In the genomic region with DNA sequence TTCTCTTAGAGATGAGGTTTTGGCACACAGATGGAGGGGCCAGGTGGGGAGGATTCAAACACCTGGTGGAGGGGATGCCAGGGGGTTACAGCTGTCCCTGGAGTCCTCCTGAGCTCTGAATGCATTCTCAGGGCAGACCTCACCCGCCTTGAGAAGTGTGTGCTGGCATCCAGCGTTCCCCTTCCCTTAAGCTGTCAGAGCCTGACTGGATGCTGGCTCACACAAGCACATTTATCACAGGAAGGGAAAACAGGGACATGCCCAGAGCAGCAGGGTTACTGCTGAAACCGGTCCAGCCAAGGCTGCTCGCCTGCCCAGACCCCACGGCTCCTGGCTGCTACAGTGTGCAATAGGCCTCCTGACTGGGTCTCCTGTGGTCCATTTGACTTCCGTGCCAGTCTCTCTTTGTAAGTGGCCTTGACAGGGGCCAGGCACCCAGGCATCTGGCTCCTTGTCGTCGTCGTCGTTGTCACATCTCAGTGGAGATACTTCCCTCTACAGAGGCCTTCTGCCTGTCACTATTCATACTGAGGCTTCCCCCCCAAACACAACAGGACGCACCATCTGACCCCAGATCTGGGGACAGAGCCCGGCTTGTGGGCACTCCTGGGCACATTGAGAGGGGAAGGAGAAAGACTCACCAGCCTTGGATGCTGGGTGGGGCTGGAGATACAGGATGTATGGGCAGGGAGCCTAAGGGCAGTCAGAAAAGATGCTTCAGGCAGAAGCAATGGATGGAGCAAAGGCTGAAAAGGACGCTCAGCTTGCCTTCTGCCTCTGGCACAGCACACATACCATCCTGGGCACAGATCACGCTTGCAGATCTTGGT, we compare ENCODE assay signal across 9 mouse cellular contexts. TPM values are rescaled to one million over a fixed set of nuclear protein-coding genes. Genes with fewer than 3 reads are reported as not detected.
DNase-seq lines count a peak whose midpoint lies in the region; ATAC-seq lines count a peak whose summit lies in the region.
"Had no signal": no experiment of that assay in that cellular context is flagged by ENCODE, and none has a peak within 500 bp of the region (broad histone marks: within the 10 kb centered on the region; RNA-seq: fewer than 3 reads in every experiment).

No protein-coding gene starts in this region.

- H3K4me2 ChIP-seq in stomach, embryonic 16.5 days (ENCODE audit: low read depth, low read length), result peak overlapping the region; percentile 36; the same call in 1 of the 2 replicates

- H3K27ac ChIP-seq in stomach, embryonic 16.5 days (ENCODE audit: low read length), result no peak overlapping the region
- H3K27ac ChIP-seq: embryonic facial prominence, embryonic 15.5 days had no signal

- no peaks in the 10 kb centered on the region for H3K36me3 ChIP-seq in stomach, embryonic 16.5 days (ENCODE audit: control insufficient read depth, insufficient read depth, low read length)
- H3K36me3 ChIP-seq: embryonic facial prominence, embryonic 15.5 days had no signal

- peaks cover 5% of the 10 kb centered on the region; the same call in 1 of the 2 replicates for H3K27me3 ChIP-seq in stomach, embryonic 16.5 days (ENCODE audit: control insufficient read depth, insufficient read depth, low read length)

- no peaks in the 10 kb centered on the region for H3K4me1 ChIP-seq in stomach, embryonic 16.5 days (ENCODE audit: control insufficient read depth, insufficient read depth, low read length)

- no peak overlapping the region for H3K9ac ChIP-seq in stomach, embryonic 16.5 days (ENCODE audit: low read length)
- H3K9ac ChIP-seq: embryonic facial prominence, embryonic 15.5 days had no signal

- H3K4me3 ChIP-seq in stomach, embryonic 16.5 days (replicated peaks; ENCODE audit: low read length), result no peak overlapping the region
- H3K4me3 ChIP-seq: embryonic facial prominence, embryonic 15.5 days had no signal

- WGBS in stomach, embryonic 16.5 days, result 54% methylated on average over 14 of the region's 14 CpGs

- H3K9me3 ChIP-seq in stomach, embryonic 16.5 days (replicated peaks; ENCODE audit: control insufficient read depth, low read length), result no peaks in the 10 kb centered on the region
- H3K9me3 ChIP-seq: embryonic facial prominence, embryonic 15.5 days had no signal

- peak; percentile 42 to 50 for DNase-seq in heart, adult 18-20 months
- DNase-seq in heart, adult 8-10 months (ENCODE audit: low spot score), result no peak
- DNase-seq in cerebellum, postnatal 10 days, result peak; percentile 75 to 85
- peak; percentile 33 for DNase-seq in heart, postnatal 4 days
- DNase-seq in lung, postnatal 25 days (ENCODE audit: low spot score), result peak; percentile 56
- no peak for DNase-seq in layer of hippocampus, postnatal 36 days
- DNase-seq in layer of hippocampus, adult 8-10 months (ENCODE audit: low spot score in 2 of 2), result no peak

- no peak for ATAC-seq in stomach, embryonic 16.5 days (ENCODE audit: insufficient read depth, low FRiP score)

RNA-seq across cellular contexts. Expression of a gene that starts 22.1 kb away (rescaled TPM):
- total RNA-seq in heart, adult 18-20 months (2021), result 10 to 100 TPM; 18.7 to 20.4 TPM
- total RNA-seq in heart, adult 8-10 months (2022), result 10 to 100 TPM; 15.1 to 22.1 (median 18.2) TPM
- 10 to 100 TPM; 17.3 to 19.3 TPM for total RNA-seq in heart, postnatal 4 days (2021)
- polyA plus RNA-seq in stomach, embryonic 16.5 days (2015; fragmentation: Nextera tagmentation; extraction: Ambion mirVana), result 3.2 and 4.1 TPM in 2 replicates
- total RNA-seq in layer of hippocampus, postnatal 36 days (2021), result 10 to 100 TPM; 47.2 to 50.2 TPM
- 10 to 100 TPM; 30.0 to 39.0 (median 37.0) TPM for total RNA-seq in layer of hippocampus, adult 8-10 months (2022)

RNA-seq across cellular contexts. Expression of a gene that starts 54.3 kb away (rescaled TPM):
- 10 to 100 TPM; 32.3 to 35.1 TPM for total RNA-seq in heart, adult 18-20 months (2021)
- total RNA-seq in heart, adult 8-10 months (2022), result 10 to 100 TPM; 35.2 to 36.2 (median 35.3) TPM
- 10 to 100 TPM; 23.8 to 24.9 TPM for total RNA-seq in heart, postnatal 4 days (2021)
- polyA plus RNA-seq in stomach, embryonic 16.5 days (2015; fragmentation: Nextera tagmentation; extraction: Ambion mirVana), result 20.1 and 20.9 TPM in 2 replicates
- 10 to 100 TPM; 16.2 to 21.9 TPM for total RNA-seq in layer of hippocampus, postnatal 36 days (2021)
- total RNA-seq in layer of hippocampus, adult 8-10 months (2022), result 10 to 100 TPM; 21.9 to 26.7 (median 23.9) TPM

Comparison
In these comparisons a context has a peak if more than half of its experiments do, and no peak if none do; other contexts are left out.
1. DNase-seq: peak in heart, adult 18-20 months (2 of 2), cerebellum, postnatal 10 days (2 of 2), heart, postnatal 4 days (single experiment) and lung, postnatal 25 days (single experiment); none in heart, adult 8-10 months (single experiment), layer of hippocampus, postnatal 36 days (0 of 2) and layer of hippocampus, adult 8-10 months (0 of 2).